Comparison of ENCODE assay signal across 16 mouse cellular contexts in genomic region chr5:128190243-128190820, GRCm38 (mm10).
DNase-seq lines count a peak whose midpoint lies in the region; ATAC-seq and TF ChIP-seq lines count a peak whose summit lies in the region.
"Had no signal": no experiment of that assay in that cellular context is flagged by ENCODE, and none has a peak within 500 bp of the region (broad histone marks: within the 10 kb centered on the region; RNA-seq: fewer than 3 reads in every experiment).

No protein-coding gene starts in this region.

- no peak for ATAC-seq in forebrain, embryonic 14.5 days
- ATAC-seq in forebrain, embryonic 13.5 days: no peak
- ATAC-seq in hindbrain, postnatal 0 days: peak; percentile 53; the same call in 1 of the 2 replicates
- ATAC-seq in hindbrain, embryonic 12.5 days (ENCODE audit: low FRiP score): no peak
- ATAC-seq in embryonic facial prominence, embryonic 15.5 days (ENCODE audit: insufficient number of reproducible peaks, low FRiP score, low TSS enrichment, low read depth): peak; percentile 15; the same call in 1 of the 2 replicates
- ATAC-seq in kidney, embryonic 14.5 days (ENCODE audit: low FRiP score, low TSS enrichment): no peak
- no peak for ATAC-seq in kidney, embryonic 15.5 days (replicated peaks; ENCODE audit: low FRiP score)

- H3K27me3 ChIP-seq in forebrain, embryonic 14.5 days (replicated peaks; ENCODE audit: control insufficient read depth, insufficient read depth, low read length): no peaks in the 10 kb centered on the region
- H3K27me3 ChIP-seq in forebrain, embryonic 13.5 days: no peaks in the 10 kb centered on the region
- H3K27me3 ChIP-seq in hindbrain, postnatal 0 days (ENCODE audit: insufficient read depth, low read length): no peaks in the 10 kb centered on the region
- no peaks in the 10 kb centered on the region for H3K27me3 ChIP-seq in hindbrain, embryonic 12.5 days
- H3K27me3 ChIP-seq in embryonic facial prominence, embryonic 15.5 days: no peaks in the 10 kb centered on the region
- H3K27me3 ChIP-seq in kidney, embryonic 14.5 days (ENCODE audit: control insufficient read depth, insufficient read depth, low read length): no peaks in the 10 kb centered on the region
- H3K27me3 ChIP-seq in kidney, embryonic 15.5 days: no peaks in the 10 kb centered on the region
- H3K27me3 ChIP-seq: heart, embryonic 15.5 days; liver, embryonic 13.5 days; neural tube, embryonic 15.5 days had no signal

- no peak overlapping the region for H3K4me2 ChIP-seq in forebrain, embryonic 14.5 days (ENCODE audit: low read length)
- H3K4me2 ChIP-seq in forebrain, embryonic 13.5 days: no peak overlapping the region
- no peak overlapping the region for H3K4me2 ChIP-seq in hindbrain, postnatal 0 days (ENCODE audit: low read depth, low read length)
- no peak overlapping the region for H3K4me2 ChIP-seq in hindbrain, embryonic 12.5 days (replicated peaks)
- no peak overlapping the region for H3K4me2 ChIP-seq in embryonic facial prominence, embryonic 15.5 days (replicated peaks)
- no peak overlapping the region for H3K4me2 ChIP-seq in kidney, embryonic 14.5 days (replicated peaks; ENCODE audit: low read depth, low read length)
- H3K4me2 ChIP-seq in kidney, embryonic 15.5 days: no peak overlapping the region
- H3K4me2 ChIP-seq: heart, embryonic 15.5 days; liver, embryonic 13.5 days; neural tube, embryonic 15.5 days had no signal

- no peak overlapping the region for H3K27ac ChIP-seq in forebrain, embryonic 14.5 days (ENCODE audit: low read depth, low read length)
- H3K27ac ChIP-seq in forebrain, embryonic 13.5 days: no peak overlapping the region
- H3K27ac ChIP-seq in hindbrain, postnatal 0 days: peak overlapping the region; percentile 26; the same call in 1 of the 2 replicates
- no peak overlapping the region for H3K27ac ChIP-seq in hindbrain, embryonic 12.5 days
- no peak overlapping the region for H3K27ac ChIP-seq in embryonic facial prominence, embryonic 15.5 days (replicated peaks)
- H3K27ac ChIP-seq in kidney, embryonic 14.5 days (ENCODE audit: low read depth, low read length): no peak overlapping the region
- no peak overlapping the region for H3K27ac ChIP-seq in kidney, embryonic 15.5 days
- H3K27ac ChIP-seq: heart, embryonic 15.5 days; liver, embryonic 13.5 days; neural tube, embryonic 15.5 days had no signal

- WGBS in forebrain, embryonic 14.5 days: 53% methylated on average over 14 of the region's 14 CpGs
- 59% methylated on average over 14 of the region's 14 CpGs for WGBS in forebrain, embryonic 13.5 days
- 35% methylated on average over 14 of the region's 14 CpGs for WGBS in hindbrain, postnatal 0 days
- 74% methylated on average over 14 of the region's 14 CpGs for WGBS in hindbrain, embryonic 12.5 days
- WGBS in embryonic facial prominence, embryonic 15.5 days: 35% methylated on average over 14 of the region's 14 CpGs
- 68% methylated on average over 14 of the region's 14 CpGs for WGBS in kidney, embryonic 14.5 days
- WGBS in kidney, embryonic 15.5 days: 68% methylated on average over 14 of the region's 14 CpGs

- DNase-seq in forebrain, embryonic 14.5 days (ENCODE audit: low spot score): peak; percentile 68
- DNase-seq in hindbrain, postnatal 0 days (ENCODE audit: low spot score): peak; percentile 72
- peak; percentile 19 for DNase-seq in brain, adult 2 months (ENCODE audit: low read depth, low spot score)
- DNase-seq: adrenal gland, postnatal 10 days; cerebellum, adult 8-10 months; kidney, adult 18-20 months; kidney, postnatal 36 days; liver, embryonic 13.5 days; thymus, postnatal 25 days had no signal

- H3K9me3 ChIP-seq in forebrain, embryonic 14.5 days (replicated peaks; ENCODE audit: control insufficient read depth, low read length): no peaks in the 10 kb centered on the region
- H3K9me3 ChIP-seq in forebrain, embryonic 13.5 days (replicated peaks): no peaks in the 10 kb centered on the region
- no peaks in the 10 kb centered on the region for H3K9me3 ChIP-seq in hindbrain, postnatal 0 days (ENCODE audit: low read length)
- no peaks in the 10 kb centered on the region for H3K9me3 ChIP-seq in hindbrain, embryonic 12.5 days (replicated peaks)
- H3K9me3 ChIP-seq in embryonic facial prominence, embryonic 15.5 days (replicated peaks): no peaks in the 10 kb centered on the region
- H3K9me3 ChIP-seq in kidney, embryonic 14.5 days (ENCODE audit: control insufficient read depth, low read length): no peaks in the 10 kb centered on the region
- no peaks in the 10 kb centered on the region; the same call in 1 of the 2 replicates for H3K9me3 ChIP-seq in kidney, embryonic 15.5 days (replicated peaks)
- H3K9me3 ChIP-seq: neural tube, embryonic 15.5 days had no signal

- H3K4me1 ChIP-seq in forebrain, embryonic 14.5 days (ENCODE audit: control insufficient read depth, insufficient read depth, low read length): no peaks in the 10 kb centered on the region
- H3K4me1 ChIP-seq in forebrain, embryonic 13.5 days: peaks cover 10% of the 10 kb centered on the region
- H3K4me1 ChIP-seq in hindbrain, postnatal 0 days (ENCODE audit: insufficient read depth, low read length): peaks cover 10% of the 10 kb centered on the region
- peaks cover 4% of the 10 kb centered on the region for H3K4me1 ChIP-seq in hindbrain, embryonic 12.5 days
- H3K4me1 ChIP-seq in embryonic facial prominence, embryonic 15.5 days: no peaks in the 10 kb centered on the region
- H3K4me1 ChIP-seq in kidney, embryonic 14.5 days (ENCODE audit: control insufficient read depth, insufficient read depth, low read length): no peaks in the 10 kb centered on the region
- no peaks in the 10 kb centered on the region for H3K4me1 ChIP-seq in kidney, embryonic 15.5 days
- H3K4me1 ChIP-seq: heart, embryonic 15.5 days; liver, embryonic 13.5 days had no signal

- H3K9ac ChIP-seq in forebrain, embryonic 14.5 days (ENCODE audit: low read length): no peak overlapping the region
- H3K9ac ChIP-seq in forebrain, embryonic 13.5 days: no peak overlapping the region
- H3K9ac ChIP-seq in hindbrain, postnatal 0 days (replicated peaks; ENCODE audit: low read length): no peak overlapping the region
- no peak overlapping the region for H3K9ac ChIP-seq in hindbrain, embryonic 12.5 days
- H3K9ac ChIP-seq in embryonic facial prominence, embryonic 15.5 days: no peak overlapping the region
- no peak overlapping the region for H3K9ac ChIP-seq in kidney, embryonic 14.5 days (ENCODE audit: low read depth, low read length)
- no peak overlapping the region for H3K9ac ChIP-seq in kidney, embryonic 15.5 days
- H3K9ac ChIP-seq: heart, embryonic 15.5 days; liver, embryonic 13.5 days; neural tube, embryonic 15.5 days had no signal

- H3K4me3 ChIP-seq in forebrain, embryonic 14.5 days (ENCODE audit: low read depth, low read length): no peak overlapping the region
- no peak overlapping the region for H3K4me3 ChIP-seq in forebrain, embryonic 13.5 days
- no peak overlapping the region for H3K4me3 ChIP-seq in hindbrain, postnatal 0 days (ENCODE audit: low read length)
- H3K4me3 ChIP-seq in hindbrain, embryonic 12.5 days: no peak overlapping the region
- no peak overlapping the region for H3K4me3 ChIP-seq in embryonic facial prominence, embryonic 15.5 days (replicated peaks)
- no peak overlapping the region for H3K4me3 ChIP-seq in kidney, embryonic 14.5 days (ENCODE audit: low read length)
- H3K4me3 ChIP-seq in kidney, embryonic 15.5 days (replicated peaks): no peak overlapping the region
- H3K4me3 ChIP-seq: heart, embryonic 15.5 days; liver, embryonic 13.5 days; neural tube, embryonic 15.5 days had no signal

- no peak for TF ChIP-seq CTCF in hindbrain, postnatal 0 days (IDR thresholded peaks at IDR 0.05; ENCODE audit: low read depth)

- no peaks in the 10 kb centered on the region for H3K36me3 ChIP-seq in forebrain, embryonic 14.5 days (ENCODE audit: control insufficient read depth, insufficient read depth, low read length)
- H3K36me3 ChIP-seq in forebrain, embryonic 13.5 days (ENCODE audit: poor library complexity, severe bottlenecking): no peaks in the 10 kb centered on the region
- H3K36me3 ChIP-seq in hindbrain, postnatal 0 days (ENCODE audit: insufficient read depth, low read length): no peaks in the 10 kb centered on the region
- no peaks in the 10 kb centered on the region for H3K36me3 ChIP-seq in hindbrain, embryonic 12.5 days
- H3K36me3 ChIP-seq in embryonic facial prominence, embryonic 15.5 days: no peaks in the 10 kb centered on the region
- no peaks in the 10 kb centered on the region for H3K36me3 ChIP-seq in kidney, embryonic 14.5 days (ENCODE audit: control insufficient read depth, insufficient read depth, low read length)
- H3K36me3 ChIP-seq in kidney, embryonic 15.5 days: no peaks in the 10 kb centered on the region
- H3K36me3 ChIP-seq: heart, embryonic 15.5 days; liver, embryonic 13.5 days; neural tube, embryonic 15.5 days had no signal

Comparison
In these comparisons a context has a peak if more than half of its experiments do, and no peak if none do; other contexts are left out.
1. ATAC-seq: peak in hindbrain, postnatal 0 days (single experiment) and embryonic facial prominence, embryonic 15.5 days (single experiment); none in forebrain, embryonic 14.5 days (single experiment), forebrain, embryonic 13.5 days (single experiment), hindbrain, embryonic 12.5 days (single experiment), kidney, embryonic 14.5 days (single experiment) and kidney, embryonic 15.5 days (single experiment).
2. DNase-seq: peak in every context shown above with its lines; median percentile 72 in hindbrain, postnatal 0 days; 68 in forebrain, embryonic 14.5 days; 19 in brain, adult 2 months.